Mouse (Mus musculus) spleen, postnatal 36 days (tissue): Measurements from ENCODE around the gene Frmd4a.

Experiments used
- DNase-seq, 2 experiments: peaks; one replicate each; pipeline ENCODE4 v3.0.0; 2022; ENCODE audit warnings: low spot score in 2 of 2, mixed read lengths in 1 of 2

Gene Frmd4a

GRCm38 (mm10) chr2:4391091-4391490, 373.6 kb downstream of the Frmd4a start:
- DNase-seq = no peak

GRCm38 (mm10) chr2:4391678-4392085, 374.2 kb downstream of the Frmd4a start:
- DNase-seq = no peak

GRCm38 (mm10) chr2:4393046-4393445, 375.5 kb downstream of the Frmd4a start:
- no peak for DNase-seq

- DNase-seq = no peak
Measured at GRCm38 (mm10) chr2:4394641-4395040, 377.1 kb downstream of the Frmd4a start.

- DNase-seq = no peak
Measured at GRCm38 (mm10) chr2:4399721-4400120, 382.2 kb downstream of the Frmd4a start.

GRCm38 (mm10) chr2:4400771-4401596, 383.5 kb downstream of the Frmd4a start:
- DNase-seq = no peak

GRCm38 (mm10) chr2:4401597-4402581, 384.4 kb downstream of the Frmd4a start:
- DNase-seq = no peak

GRCm38 (mm10) chr2:4406977-4407376, 389.5 kb downstream of the Frmd4a start:
- DNase-seq = no peak

GRCm38 (mm10) chr2:4409810-4410433, 392.4 kb downstream of the Frmd4a start:
- no peak for DNase-seq

GRCm38 (mm10) chr2:4412870-4413595, 395.5 kb downstream of the Frmd4a start:
- DNase-seq = no peak

- no peak for DNase-seq
Measured at GRCm38 (mm10) chr2:4413596-4414335, 396.2 kb downstream of the Frmd4a start.

GRCm38 (mm10) chr2:4420679-4421312, 403.3 kb downstream of the Frmd4a start:
- no peak for DNase-seq

GRCm38 (mm10) chr2:4421757-4422156, 404.2 kb downstream of the Frmd4a start:
- no peak for DNase-seq

- DNase-seq = no peak
Measured at GRCm38 (mm10) chr2:4423896-4424295, 406.4 kb downstream of the Frmd4a start.

- DNase-seq = no peak
Measured at GRCm38 (mm10) chr2:4428407-4428855, 410.9 kb downstream of the Frmd4a start.

GRCm38 (mm10) chr2:4433119-4433518, 415.6 kb downstream of the Frmd4a start:
- DNase-seq = no peak

GRCm38 (mm10) chr2:4435051-4435450, 417.5 kb downstream of the Frmd4a start:
- DNase-seq = no peak

- no peak for DNase-seq
Measured at GRCm38 (mm10) chr2:4436361-4437231, 419.1 kb downstream of the Frmd4a start.

- DNase-seq = no peak
Measured at GRCm38 (mm10) chr2:4438739-4439138, 421.2 kb downstream of the Frmd4a start.
